Mouse (Mus musculus): ENCODE measurements around the gene Frat1.

DNA sequence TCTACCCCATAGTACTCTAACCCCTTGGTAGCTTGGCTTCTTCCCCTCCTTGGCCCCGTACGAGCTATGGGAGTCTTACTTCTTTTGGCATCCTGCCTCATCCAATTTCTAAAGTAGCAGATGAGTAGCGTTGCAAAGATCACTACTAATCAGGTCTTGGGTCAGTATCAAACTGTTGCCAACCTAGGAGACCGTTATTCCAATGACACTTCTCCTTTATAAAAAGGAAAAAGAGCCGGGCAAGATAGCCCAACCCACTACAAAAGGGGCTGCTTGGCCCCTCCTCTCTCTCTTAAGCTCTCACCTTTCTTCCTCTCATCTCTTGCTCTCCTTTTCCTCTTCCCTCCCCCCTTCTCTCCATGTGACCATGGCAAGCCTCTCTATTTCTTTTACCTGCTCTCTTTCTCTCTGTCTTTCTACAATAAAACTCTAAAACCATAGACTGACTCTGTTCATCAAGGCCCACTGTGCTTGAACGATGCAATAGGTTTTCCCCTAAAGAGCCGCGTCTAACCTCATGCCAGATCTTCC lies 21.6 kb upstream of the Frat1 start:
- no peak for TF ChIP-seq GATA1 (IDR thresholded peaks at IDR 0.05; ENCODE audit: borderline replicate concordance, low read length)
- TF ChIP-seq FLI1 (IDR thresholded peaks at IDR 0.05; ENCODE audit: low read length) = no peak
